In the genomic region with DNA sequence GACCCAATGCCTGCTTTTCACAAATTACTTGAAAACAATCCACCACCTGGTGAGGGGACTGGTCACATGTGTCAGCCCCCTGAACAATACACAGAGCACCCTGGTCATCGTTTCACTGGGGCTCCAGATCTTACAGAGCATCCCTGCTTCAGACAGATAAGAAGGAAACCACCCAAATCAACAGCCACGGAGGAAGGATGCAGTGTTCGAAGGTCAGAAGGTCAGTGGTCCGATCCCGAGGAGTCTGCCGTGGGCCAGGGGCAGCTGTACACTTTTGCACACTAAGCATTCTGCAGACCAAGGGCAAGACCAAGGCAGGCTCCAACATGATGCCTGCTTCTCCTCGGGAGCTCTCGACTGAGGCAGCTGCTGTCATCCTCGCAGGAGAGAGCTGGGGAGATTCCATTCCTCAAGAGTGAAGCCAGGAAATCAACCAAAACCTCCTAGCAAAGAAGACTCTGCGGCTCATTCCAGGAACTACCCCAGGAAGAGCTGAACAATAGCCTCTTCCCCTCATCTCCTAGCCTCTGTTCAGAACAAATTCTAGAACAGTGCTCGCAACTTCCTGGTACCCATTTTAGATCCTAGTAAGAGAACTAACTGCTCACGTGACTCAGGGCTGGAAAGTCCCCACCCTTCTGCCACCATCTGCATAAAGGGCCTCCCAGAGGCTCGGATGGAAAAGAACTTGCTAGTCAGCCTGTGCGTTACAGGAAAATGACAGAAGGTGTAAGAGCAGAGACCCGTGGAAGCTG, we compare ENCODE assay signal across 7 mouse cellular contexts. TPM values are rescaled to one million over a fixed set of nuclear protein-coding genes. Genes with fewer than 3 reads are reported as not detected.
DNase-seq lines count a peak whose midpoint lies in the region; ATAC-seq and TF ChIP-seq lines count a peak whose summit lies in the region.

No protein-coding gene starts in this region.

- no peak for TF ChIP-seq CTCF in C2C12 (IDR thresholded peaks at IDR 0.05; ENCODE audit: control insufficient read depth, insufficient read depth, insufficient read length)

- ATAC-seq in heart, embryonic 14.5 days (ENCODE audit: insufficient number of reproducible peaks, insufficient read depth, low FRiP score, low read depth) = no peak
- peak; percentile 50 for ATAC-seq in megakaryocyte-erythroid progenitor cell, adult 5-6 weeks (replicated peaks; ENCODE audit: low FRiP score, low TSS enrichment, poor library complexity, severe bottlenecking)
- ATAC-seq in cerebellum, adult (ENCODE audit: insufficient number of reproducible peaks, low FRiP score, low TSS enrichment) = no peak

- H3K27me3 ChIP-seq in C2C12 (ENCODE audit: control insufficient read depth, insufficient read depth, insufficient read length) = no peaks in the 10 kb centered on the region
- H3K27me3 ChIP-seq in heart, embryonic 14.5 days (ENCODE audit: control insufficient read depth, insufficient read depth, low read length) = no peaks in the 10 kb centered on the region

- 0 out of 2 replicates have a peak overlapping the region, but pooled peaks have one; percentile 18 for H3K4me2 ChIP-seq in heart, embryonic 14.5 days (ENCODE audit: low read length)

- no peaks in the 10 kb centered on the region for H3K36me3 ChIP-seq in C2C12 (ENCODE audit: control insufficient read depth, insufficient read depth)
- no peaks in the 10 kb centered on the region for H3K36me3 ChIP-seq in heart, embryonic 14.5 days (ENCODE audit: control insufficient read depth, insufficient read depth, low read length)

- no peak overlapping the region for H3ac ChIP-seq in C2C12 (ENCODE audit: control insufficient read depth, insufficient read length, low read depth)

- peak; percentile 23 for DNase-seq in ES-CJ7 (ENCODE audit: low read depth, low spot score)
- DNase-seq in kidney, postnatal 36 days = peak; percentile 54 to 78
- no peak for DNase-seq in right cerebral cortex, adult 2 months (ENCODE audit: low spot score in 2 of 2)

- H3K4me3 ChIP-seq in C2C12 (ENCODE audit: insufficient read depth, poor library complexity, severe bottlenecking) = no peak overlapping the region
- H3K4me3 ChIP-seq in heart, embryonic 14.5 days (ENCODE audit: control insufficient read depth in 1 of 2, insufficient read depth in 1 of 2, low read depth in 1 of 2, low read length in 2 of 2) = no peak overlapping the region

- H3K4me1 ChIP-seq in heart, embryonic 14.5 days (ENCODE audit: control insufficient read depth in 2 of 2, insufficient read depth in 2 of 2, low read length in 2 of 2) = peaks cover 14 to 19% of the 10 kb centered on the region in 2 experiments

- peak overlapping the region; percentile 25; the same call in 1 of the 2 replicates for H3K9ac ChIP-seq in heart, embryonic 14.5 days (ENCODE audit: low read length)

- 32% methylated on average over 15 of the region's 15 CpGs for whole genome bisulfite sequencing in heart, embryonic 14.5 days

- H3K27ac ChIP-seq in heart, embryonic 14.5 days (replicated peaks in 1 of 2; ENCODE audit: control insufficient read depth in 1 of 2, insufficient read depth in 1 of 2, low read depth in 2 of 2, low read length in 2 of 2) = peak overlapping the region; percentile 19 to 72

- H3K9me3 ChIP-seq in heart, embryonic 14.5 days (ENCODE audit: control insufficient read depth, low read length) = no peaks in the 10 kb centered on the region

- H3K79me3 ChIP-seq in C2C12 (ENCODE audit: low read depth) = no peaks in the 10 kb centered on the region

- H3K79me2 ChIP-seq in C2C12 (ENCODE audit: control insufficient read depth, insufficient read depth) = no peaks in the 10 kb centered on the region

TF ChIP-seq in C2C12, 6 proteins besides CTCF, POLR2A, EP300 and RAD21:
- TF ChIP-seq MYOG (IDR thresholded peaks at IDR 0.05; ENCODE audit: control insufficient read depth, extremely low read depth, insufficient read length) (no peak), MAX (IDR thresholded peaks at IDR 0.05) (no peak), MYOD1 (IDR thresholded peaks at IDR 0.05; ENCODE audit: control insufficient read depth, insufficient read length, low read depth) (no peak), USF1 (IDR thresholded peaks at IDR 0.05; ENCODE audit: low read depth) (peak; percentile 55), FOSL1 (IDR thresholded peaks at IDR 0.05; ENCODE audit: insufficient read depth, low read length, poor library complexity, severe bottlenecking) (no peak), CEBPB (IDR thresholded peaks at IDR 0.05; ENCODE audit: low read depth) (no peak)

RNA-seq across cellular contexts. Expression of gene Xxylt1, which starts 14.7 kb away (rescaled TPM):
- 10.4 TPM for polyA plus RNA-seq in C2C12 (2012; fragmentation: generic; extraction: Trizol)
- polyA plus RNA-seq in heart, embryonic 14.5 days (2014; fragmentation: Nextera tagmentation; extraction: Ambion mirVana) = 10.6 and 12.2 TPM in 2 replicates
- total RNA-seq in megakaryocyte-erythroid progenitor cell, adult 5-6 weeks (2014; fragmentation: Nextera tagmentation) = 6.1 and 18.1 TPM in 2 replicates
- 6.9 and 8.5 TPM in 2 replicates for total RNA-seq in megakaryocyte-erythroid progenitor cell, adult 5-6 weeks (2017)

Comparison
In these comparisons a context has a peak if more than half of its experiments do, and no peak if none do; other contexts are left out.
1. DNase-seq: peak in ES-CJ7 (single experiment) and kidney, postnatal 36 days (2 of 2); none in right cerebral cortex, adult 2 months (0 of 2).